Mouse (Mus musculus): Measurements from ENCODE around the gene Fam3b.

Fam3b gene

DNA sequence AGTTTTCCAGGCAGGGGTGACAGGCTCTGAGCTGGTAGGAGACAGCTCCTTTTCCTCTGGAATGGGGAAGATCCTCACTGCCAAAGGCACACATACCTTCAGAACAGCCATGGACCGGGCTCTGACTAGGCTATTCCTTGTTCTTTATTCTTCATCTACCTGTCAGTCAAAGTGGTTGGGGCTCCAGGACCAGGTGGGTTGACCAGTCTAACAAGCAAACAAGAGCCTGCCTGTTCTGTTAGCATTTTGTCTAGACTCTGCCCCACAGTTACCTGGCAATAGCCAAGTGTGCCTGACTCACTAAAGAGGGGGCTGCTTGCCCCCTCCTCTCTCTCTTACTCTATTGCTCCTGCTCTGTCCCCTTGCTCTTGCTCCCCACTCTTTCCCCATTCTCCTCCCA lies 22.2 kb downstream of the Fam3b start:
- no peak for DNase-seq (ENCODE audit: extremely low spot score, low spot score)

DNA sequence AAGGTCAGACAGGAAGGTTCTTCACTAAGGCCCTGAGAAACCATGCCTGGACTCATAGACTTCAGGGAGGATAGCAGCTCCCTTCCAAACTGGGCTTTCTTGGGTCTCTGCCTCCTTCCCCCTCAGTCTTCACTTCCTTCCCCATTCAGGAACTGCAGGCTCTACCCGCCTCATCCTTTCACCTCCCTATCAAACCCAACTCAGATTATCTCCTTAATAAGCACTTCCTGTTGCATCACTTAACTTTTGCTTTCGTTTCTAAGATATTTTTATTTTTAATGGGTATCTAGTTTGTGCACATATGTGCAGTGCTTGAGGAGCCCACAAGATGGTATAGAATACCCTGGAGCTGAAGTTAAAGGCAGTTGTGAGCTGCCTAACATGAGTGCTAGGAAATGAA lies 36.0 kb downstream of the Fam3b start:
- DNase-seq (ENCODE audit: extremely low spot score, low spot score), result no peak

DNA sequence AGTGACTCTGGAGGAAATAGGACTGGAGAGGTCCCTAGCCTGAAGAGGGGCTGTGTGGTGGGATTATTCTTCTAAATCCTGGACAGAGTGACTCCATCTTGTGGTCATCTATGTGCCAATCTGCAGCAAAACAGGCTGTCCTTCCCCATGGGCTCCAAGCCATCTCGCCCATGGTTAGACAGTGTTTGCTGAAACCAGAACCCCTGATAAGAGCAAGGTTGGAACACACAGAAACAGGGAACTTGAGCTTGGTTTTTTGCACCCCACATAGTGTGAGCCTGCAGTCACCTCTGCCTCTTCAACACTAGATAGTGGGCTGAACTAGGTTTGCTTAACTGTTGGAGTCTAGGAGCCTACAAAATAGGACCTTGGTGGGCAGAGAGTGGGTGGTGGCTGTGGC lies 38.1 kb downstream of the Fam3b start:
- DNase-seq (ENCODE audit: extremely low spot score, low spot score), result no peak

DNA sequence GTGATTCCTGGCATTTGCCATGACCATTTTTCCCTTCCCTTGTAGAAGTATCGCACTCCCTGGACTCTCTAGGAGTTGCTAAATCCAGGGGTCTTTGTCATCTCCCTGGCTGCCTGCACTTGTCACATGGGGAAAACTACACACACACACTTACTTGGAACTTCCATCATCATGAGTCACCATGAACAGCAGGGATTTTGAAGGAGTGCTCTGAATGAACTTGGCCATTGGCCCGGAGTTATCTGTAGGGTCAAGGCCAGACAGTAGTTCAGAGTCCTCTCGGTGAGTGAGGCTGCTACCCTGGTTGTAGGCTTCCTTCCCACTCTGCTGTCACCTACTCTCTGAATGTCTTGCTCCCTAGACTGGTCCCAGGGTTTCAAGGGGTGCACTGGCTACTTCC lies 39.0 kb downstream of the Fam3b start:
- DNase-seq (ENCODE audit: extremely low spot score, low spot score), result no peak

DNA sequence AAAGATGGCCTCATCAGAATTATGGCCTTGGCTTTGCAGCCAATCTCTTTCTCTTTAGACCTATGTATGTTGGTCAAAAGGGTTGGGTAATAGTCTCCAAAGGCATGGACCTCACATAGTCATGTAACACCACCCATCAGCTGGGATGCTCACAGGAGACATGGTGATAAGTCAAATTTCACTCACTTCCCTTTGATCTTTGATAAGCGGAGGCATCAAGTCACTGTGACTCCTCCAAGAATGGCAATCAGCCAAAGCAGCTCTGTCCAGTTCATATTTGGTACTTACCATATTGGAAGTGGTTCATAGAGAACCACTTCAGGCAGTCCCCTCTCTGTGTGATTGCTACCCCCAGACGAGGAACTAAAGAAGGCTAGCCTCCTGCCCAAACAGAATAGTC lies 39.9 kb downstream of the Fam3b start:
- DNase-seq (ENCODE audit: extremely low spot score, low spot score), result no peak

DNA sequence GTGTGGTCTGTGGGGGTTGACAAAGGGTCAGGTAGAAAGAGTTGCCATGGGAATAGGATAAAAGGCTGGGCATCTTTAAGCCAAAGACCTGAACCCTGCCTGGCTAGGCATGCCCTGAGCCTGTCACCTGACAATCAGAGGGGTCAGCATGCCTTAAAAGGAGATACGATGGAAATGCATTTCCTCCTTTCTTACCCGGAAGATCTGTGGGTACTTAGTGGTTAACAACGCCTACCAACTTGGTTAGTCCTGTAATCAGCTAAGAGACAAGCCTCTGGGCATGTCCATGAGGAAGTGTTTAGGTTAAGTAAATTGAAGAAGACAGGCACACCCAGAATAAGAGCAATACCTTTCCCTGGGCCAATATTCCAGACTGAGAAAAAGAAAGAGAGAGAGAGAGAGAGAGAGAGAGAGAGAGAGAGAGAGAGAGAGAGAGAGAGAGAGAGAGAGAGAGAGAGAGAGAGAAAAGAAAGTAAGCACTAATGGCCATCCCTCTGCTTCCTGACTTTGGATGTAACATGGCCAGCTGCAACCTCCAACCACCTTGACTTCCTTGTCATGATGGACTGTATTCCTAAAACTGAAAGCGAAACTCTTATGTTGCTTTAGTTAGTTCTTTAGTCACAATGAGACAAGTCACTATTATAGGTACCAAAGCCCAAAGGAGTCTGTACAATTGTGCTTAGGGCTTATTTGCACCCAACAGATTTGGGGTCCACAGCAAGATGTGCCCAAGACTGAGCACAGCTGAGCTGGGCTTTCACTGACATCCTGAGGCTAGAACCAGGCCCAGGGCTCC lies 46.4 kb downstream of the Fam3b start:
- no peak for DNase-seq (ENCODE audit: extremely low spot score, low spot score)

DNA sequence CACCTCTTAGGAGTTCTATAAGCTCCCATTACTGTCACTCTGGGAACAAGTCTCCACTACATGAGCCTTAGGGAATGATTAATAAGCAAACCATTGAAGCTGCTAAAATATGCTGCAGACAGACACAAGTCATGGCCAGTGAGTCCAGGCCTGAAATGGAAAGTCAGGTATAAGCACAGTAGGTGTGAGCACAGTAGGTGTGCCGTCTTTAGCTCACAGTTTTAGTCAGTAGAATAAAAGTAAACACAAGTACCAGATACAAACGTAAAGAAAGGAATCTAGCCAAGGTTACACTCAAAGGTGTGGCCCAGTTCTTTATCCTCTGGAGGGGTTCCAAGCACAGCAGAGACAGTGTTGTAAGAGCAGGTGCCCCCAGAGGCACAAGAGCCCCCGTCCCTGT lies 47.1 kb downstream of the Fam3b start:
- DNase-seq (ENCODE audit: extremely low spot score, low spot score), result no peak

DNA sequence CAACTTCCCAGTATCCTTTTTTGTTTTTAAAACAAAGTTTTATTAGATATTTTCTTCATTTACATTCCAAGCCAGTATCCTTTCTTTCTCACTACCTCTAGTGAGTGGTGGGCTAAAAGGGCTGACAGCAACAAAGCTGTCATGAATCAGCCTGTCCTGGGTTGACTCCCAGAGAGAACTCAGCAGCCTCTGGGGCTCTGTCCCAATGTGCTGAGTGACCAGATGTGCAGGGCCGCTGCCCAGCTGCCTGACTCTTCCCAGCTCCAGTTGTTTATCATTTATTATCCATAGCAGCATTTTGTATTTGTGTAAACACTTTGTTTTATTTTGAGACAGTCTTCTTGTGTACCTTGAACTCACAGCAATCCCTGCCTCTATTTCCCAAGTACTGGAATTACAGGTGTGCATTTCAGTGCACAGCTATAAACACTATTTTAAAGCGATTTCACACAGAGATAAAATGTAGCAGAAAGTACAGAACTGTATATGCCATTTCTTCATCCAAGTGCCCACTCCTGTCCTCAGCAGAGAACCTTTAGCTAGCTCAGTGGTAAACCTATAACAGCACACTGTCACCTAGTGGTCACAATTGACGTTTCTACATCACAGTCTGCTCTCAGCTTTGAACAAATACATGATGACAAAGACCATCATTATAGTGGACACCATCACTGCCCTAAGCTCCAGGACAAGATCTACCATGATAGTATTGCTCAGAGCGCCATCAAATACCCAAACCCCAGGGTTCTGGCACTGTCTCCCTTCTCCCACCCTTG lies 48.2 kb downstream of the Fam3b start:
- no peak for DNase-seq (ENCODE audit: extremely low spot score, low spot score)

DNA sequence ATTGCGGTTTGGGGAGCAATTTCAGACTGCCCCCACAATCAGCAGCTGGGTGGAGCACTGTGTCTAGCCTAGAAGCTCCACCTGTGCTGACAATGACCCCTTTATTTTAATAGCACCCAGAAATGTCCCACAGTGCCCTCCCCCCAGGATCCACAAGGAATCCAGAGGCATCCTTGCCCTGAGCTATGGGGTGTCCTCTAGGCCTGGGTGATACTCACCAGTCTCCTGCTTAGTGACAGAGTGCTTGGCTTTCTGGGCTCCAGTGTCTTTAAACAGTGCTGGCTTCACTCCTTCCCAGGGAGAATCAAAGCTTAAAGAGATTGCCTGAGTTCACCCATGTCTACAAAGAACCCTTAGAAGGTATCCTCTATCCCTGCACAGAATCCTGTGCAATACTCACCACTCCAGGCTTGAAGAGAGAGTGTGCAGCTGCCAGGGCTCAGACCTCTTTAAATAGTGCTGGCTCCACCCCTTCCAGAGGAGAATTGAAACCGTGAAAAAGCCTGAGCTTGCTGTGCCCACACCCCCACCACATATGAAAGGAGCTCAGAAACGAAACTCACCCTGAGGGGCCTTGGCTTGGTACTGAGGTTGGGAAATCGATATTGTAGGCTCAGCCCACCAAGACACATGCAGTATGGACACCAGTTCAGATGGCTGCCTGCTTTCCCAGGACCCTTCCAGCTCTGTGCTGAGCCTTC lies 52.0 kb downstream of the Fam3b start, which contains the start of gene Mx1:
Mx1 (minus strand) TSS at position 427 of the 701 bp plus-strand sequence.
- DNase-seq (ENCODE audit: extremely low spot score, low spot score), result no peak

DNA sequence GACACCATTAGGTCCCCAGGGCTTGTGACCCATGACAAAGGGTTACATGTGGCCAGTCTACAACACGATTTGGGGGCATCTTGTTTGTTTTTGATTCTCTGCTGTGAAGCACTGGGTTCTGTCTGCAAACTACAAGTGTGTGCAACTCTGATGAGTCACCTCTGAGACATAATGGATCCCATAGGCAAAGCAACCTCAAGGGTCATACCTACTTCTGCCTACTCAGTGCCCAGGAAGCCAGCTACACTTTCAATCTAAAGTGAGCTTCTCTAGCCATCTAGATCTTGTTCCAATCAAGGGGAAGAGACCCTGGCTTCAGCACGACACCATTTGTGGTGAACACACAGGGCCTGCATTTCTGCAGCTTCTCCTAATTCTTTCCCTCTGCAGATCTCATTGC lies 53.3 kb downstream of the Fam3b start:
- no peak for DNase-seq (ENCODE audit: extremely low spot score, low spot score)

DNA sequence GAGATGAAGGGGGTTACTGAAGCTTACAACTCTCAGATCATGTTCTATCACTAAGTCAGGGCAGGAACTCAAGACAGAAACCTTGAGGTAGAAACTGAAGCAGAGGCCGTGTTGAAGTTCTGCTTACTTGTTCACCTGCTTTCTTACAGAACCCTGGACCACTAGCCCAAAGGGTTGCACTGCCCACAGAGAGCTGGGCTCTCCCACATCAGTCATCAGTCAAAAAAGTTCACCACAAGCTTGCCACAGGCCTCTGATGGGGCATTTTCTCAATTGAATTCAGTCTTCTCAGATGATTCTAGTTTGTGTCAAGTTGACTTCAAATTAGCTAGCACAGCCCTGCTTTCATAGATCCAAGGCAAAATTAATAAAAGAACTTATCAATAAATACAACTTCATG lies 54.8 kb downstream of the Fam3b start:
- DNase-seq (ENCODE audit: extremely low spot score, low spot score), result no peak

DNA sequence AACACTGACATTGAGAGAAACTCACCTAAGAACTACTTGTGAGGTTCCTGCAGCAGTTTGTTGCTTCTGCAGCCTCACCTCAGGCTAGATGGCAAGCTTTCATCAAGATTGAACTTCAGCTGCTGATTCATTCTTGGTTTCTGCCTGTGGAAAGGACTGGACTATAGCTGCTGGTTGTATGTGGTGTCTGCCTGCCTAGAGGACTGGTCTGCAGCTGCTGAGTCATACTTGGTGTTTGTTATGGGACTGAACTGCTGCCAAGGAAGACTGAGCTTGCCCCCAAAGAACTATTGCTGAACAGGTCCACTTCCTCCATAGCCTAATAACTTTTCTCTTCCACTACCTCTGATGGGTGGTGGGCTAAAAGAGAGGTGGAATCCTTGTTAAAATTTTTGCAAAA lies 67.2 kb downstream of the Fam3b start:
- DNase-seq (ENCODE audit: extremely low spot score, low spot score), result no peak

DNA sequence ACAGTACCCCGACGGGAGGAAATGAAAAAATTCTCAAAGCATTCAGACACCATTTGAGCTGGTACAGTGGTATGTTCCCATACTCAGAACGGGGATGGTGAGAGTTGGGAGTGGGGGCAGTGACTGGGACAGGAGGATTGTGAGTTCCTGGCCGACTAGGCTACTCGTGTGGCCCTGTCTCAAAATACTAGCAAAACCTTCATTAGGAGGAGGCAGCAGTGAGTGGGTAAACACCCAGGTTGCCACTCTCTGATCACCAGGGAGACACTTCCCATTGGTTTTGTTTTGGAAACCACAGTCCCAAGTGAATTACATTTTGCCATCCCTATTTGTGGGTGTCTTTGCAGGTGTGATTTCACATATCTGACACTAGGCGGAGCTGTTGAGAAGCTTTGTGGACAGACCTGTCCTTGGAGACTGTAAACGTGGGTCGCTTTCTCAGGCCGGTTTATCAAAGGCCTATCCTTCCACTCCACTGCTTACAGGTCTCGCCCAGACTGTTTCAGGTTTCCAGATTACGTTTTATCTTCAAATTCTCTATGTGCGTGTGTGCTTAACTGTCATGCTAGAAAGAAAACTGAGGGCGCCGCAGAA lies 70.8 kb downstream of the Fam3b start:
- peak; percentile 47 for DNase-seq (ENCODE audit: extremely low spot score, low spot score)

DNA sequence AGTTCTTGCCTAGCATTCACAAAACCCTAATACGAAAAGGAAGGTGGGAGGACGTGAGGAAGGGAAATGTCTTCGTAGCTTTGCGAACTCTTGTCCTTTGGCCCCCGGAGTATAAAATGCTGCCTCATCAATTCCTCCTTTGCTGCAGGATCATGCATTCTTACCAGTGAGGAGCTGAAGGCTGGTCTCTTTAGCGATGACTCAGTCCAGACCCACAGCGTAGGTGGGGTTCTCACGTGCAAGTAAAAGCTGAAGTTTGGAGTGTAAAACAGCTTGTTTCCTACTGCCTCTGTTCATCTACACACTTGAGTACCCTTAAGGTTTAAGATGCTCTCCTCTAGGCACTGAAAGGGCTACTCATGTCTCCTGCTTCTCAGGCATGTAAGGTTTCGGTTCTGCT lies 72.6 kb downstream of the Fam3b start:
- DNase-seq (ENCODE audit: extremely low spot score, low spot score), result no peak

DNA sequence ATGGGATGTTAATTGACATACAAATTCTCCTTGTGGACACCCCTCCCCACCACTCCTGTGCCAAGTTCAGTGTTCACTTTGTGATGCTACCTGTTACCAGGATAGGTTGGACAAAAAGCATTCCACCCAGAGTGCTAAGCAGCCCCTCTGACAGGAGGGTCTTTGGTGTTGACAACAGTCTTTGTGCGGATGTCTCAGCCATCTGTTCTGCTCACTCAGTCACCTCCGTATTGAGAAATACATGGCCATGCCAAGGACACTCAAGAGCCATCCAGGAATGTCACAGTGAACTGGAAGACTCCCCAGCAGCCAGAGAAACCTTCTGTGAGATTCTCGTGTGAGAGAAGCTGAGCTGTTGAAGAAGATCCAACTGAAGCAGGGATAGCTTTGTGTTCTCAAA lies 76.4 kb downstream of the Fam3b start:
- DNase-seq (ENCODE audit: extremely low spot score, low spot score), result no peak

DNA sequence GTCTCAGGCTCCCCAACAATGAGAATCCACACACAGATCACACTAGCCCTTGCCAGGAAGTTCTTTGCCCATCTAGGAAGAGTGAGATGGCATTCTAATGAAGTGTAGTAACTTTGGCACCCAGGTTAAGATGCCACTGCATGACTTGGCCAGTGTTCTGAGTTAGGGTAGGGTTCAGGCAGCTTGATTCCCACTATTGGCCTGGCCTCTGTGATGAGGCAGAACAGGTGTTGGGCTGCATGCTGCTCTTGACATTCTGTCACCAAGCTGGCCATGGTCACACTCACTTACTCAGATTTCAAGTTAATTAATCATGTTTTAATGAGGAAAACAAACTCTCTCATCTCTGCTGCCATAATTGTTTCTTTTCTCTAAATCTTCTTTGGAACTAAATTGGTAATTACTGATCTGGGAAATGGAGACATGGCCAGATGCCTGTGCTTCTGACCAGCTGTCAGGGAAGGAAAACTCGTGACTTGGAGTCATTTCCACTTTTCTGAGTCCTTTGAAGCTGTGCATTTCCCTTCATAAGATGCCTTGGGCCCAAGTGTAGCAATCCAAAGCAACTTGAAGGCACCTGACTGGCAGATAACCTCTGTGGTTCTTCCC lies 77.1 kb downstream of the Fam3b start:
- no peak for DNase-seq (ENCODE audit: extremely low spot score, low spot score)

DNA sequence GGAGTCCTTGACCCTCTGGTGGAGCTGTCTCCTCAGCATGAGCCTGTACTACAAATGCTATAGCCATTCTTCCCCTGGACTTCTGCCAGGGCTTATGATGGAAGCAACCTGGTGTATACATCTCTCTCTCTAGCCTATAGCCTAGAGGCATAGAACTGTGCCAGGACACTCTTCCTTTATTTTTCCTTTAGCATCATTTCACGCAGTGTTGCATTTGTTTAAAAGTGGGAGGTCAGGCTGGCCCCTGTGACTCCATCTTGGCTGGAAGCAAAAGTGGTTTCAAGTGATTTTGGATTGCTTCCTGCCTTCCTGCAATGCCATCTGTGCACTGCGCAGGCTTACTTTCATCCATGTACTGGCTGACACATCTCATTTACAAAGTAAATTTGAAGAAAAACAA lies 80.4 kb downstream of the Fam3b start:
- DNase-seq (ENCODE audit: extremely low spot score, low spot score), result no peak

DNA sequence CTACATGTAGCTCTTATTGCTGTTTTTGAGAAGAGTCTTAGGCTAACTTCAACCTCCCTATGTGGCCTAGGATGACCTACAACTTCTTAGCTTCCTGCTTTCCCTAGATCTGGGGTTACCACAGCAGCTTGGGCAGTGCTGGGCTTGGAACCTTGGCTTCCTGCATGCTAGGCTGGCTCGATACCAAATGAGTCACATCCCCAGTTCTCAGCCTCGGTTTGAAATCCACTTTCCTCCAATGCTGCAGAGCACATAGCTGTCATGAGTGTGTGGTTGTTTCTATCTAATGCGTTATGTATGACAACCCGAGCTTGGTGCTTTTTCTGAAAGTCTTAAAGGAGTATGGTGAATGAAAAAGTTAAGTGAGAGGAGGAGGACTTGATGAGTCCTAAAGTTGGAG lies 83.3 kb downstream of the Fam3b start:
- DNase-seq (ENCODE audit: extremely low spot score, low spot score), result no peak

DNA sequence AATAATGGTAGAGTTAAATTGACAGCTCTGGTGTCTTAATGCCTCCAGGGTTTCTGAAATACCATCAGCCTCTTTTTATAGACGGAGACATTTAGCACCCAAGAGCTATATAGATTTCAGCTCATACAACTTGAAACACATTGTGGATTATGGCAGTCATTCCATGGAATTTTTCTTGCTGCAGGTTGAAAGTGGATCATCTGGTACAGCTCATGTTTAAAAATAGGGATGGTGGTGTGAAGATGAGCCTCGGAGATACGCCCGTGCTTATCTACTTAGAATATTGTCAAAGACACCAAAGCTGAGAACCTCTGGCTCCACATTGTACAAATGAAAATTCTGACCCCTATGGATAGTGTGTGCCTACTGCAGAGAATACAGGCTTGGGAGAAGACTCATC lies 84.5 kb downstream of the Fam3b start:
- DNase-seq (ENCODE audit: extremely low spot score, low spot score), result no peak

DNA sequence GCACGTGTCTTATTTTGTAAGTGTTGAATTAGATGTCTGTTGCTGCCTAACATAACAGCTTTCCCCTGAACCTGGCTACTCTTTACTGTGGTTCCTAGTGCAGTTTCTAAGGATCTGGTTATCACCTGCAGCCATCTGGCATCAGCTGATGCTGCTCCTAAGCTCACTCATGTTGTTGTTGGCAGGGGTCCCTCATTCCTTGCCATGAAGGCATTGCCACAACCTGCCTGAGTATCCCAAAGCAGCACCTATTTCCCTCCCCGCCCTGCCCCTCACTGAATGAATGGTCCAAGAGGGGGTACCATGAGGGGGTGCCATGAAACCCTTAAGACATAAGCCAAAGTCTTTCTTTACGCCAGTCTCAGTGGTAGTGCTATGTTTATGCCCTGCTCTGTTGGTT lies 86.6 kb downstream of the Fam3b start:
- DNase-seq (ENCODE audit: extremely low spot score, low spot score), result no peak

DNA sequence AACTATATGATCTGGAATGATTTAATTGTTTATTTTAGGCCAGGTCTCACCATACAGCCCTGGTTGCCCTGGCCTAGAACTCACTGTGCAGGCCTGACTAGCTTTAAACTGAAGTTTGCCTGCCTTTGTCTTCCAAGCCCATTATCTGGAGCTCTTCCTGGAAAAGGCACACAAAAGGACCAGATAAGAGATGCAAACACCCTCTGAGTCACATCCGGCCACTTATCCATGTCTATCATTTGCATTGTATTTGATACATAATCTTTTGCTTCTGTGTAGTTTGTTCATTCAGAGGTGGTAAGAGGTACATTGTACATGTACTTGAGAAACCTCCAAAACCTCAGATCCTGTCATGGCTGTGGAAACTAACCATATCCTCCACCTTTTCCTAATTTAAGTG lies 91.0 kb downstream of the Fam3b start:
- DNase-seq (ENCODE audit: extremely low spot score, low spot score), result no peak

DNA sequence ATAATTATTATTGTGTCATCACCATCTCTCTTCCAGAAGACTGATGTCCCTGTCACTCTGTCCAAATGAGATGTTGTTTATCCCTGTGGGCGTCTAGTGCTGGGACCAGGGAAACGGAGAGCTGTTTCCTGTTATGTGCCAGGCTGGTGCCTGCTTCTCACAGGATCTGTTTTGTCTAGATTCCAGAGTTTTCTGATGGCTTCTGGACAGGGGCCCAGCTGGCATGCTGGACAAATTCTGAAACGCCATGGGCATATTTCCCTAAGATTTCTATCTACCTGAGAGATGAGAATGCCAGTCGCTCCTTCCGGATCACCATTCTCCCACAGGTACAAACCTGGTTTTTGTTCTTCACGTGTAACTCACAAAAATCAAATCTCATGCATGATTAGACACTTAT lies 92.9 kb downstream of the Fam3b start:
- DNase-seq (ENCODE audit: extremely low spot score, low spot score), result no peak
